Mouse (Mus musculus): ENCODE measurements around the gene Ubl7. TPM values are rescaled to one million over a fixed set of nuclear protein-coding genes. Genes with fewer than 3 reads are reported as not detected.
A peak's percentile ranks its signal among the peaks of the same experiment; 100 is the strongest.

Gene Ubl7
- 101 and 107 TPM in 2 replicates for polyA plus RNA-seq (2014; fragmentation: Nextera tagmentation; extraction: Ambion mirVana)

DNA sequence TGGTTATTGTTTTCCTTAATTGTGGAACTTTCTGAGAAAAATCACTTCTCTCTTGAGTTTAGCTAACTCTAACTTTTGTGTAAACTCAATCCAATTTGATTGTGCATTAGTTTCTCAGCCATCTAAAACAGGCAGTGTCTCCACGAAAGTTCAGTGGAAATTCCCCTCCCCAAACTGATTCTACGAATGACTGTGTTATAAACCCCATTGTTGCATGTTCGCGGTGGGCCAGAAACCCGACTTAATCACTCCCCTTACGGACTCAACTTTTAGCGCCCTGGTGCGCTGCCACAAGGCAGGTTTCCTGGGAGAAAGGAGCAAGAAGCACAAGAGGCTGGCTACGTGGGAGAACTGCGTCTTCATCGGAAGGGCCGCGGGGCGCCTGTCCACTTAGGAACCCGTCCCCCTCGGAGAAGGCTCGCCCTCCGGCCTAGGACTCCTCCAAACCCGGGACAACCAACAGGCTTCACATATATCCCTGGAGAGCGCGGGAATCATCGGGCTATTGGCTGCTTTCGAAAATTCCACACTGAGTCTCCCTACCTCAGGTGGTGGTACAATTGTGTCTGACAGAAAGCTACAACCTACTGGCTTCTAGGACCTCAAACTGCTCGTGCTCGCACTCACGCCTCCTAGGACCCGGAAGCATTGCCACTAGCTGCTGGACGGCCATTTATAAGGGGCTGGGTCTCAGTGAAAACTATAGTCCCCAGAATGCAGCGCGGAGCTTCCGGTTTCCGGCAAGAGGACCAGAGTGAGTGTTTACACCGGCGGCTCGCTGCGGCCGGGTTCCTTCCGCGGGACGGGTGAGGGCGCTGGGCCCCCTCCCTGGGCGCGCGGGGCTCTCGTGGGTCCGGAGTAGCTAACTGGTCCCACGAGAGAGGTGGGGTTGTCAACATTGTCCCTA is at the start of gene Ubl7:
Ubl7 (plus strand) TSS at position 726 of the 907 bp plus-strand sequence.
- H3K4me2 ChIP-seq = peak within 1 kb of the TSS; percentile 70
- H3K9me3 ChIP-seq (ENCODE audit: low read depth, low read length) = no peaks in the 10 kb centered on the region
- H3K9ac ChIP-seq = peak within 1 kb of the TSS; percentile 69
- peak; percentile 96 for ATAC-seq (ENCODE audit: insufficient read depth)
- no peaks in the 10 kb centered on the region for H3K27me3 ChIP-seq (ENCODE audit: insufficient read depth, low read length)
- 1% methylated on average over 47 of the region's 47 CpGs for WGBS
- peaks cover 4% of the 10 kb centered on the region; the same call in 1 of the 2 replicates for H3K4me1 ChIP-seq (ENCODE audit: insufficient read depth)
- peak within 1 kb of the TSS; percentile 62 for H3K4me3 ChIP-seq (ENCODE audit: low read depth, low read length)
- DNase-seq = peak; percentile 96
- TF ChIP-seq CTCF (IDR thresholded peaks at IDR 0.05; ENCODE audit: low read depth) = no peak
- H3K27ac ChIP-seq (ENCODE audit: low read depth) = peak within 1 kb of the TSS; percentile 82
- H3K36me3 ChIP-seq (ENCODE audit: insufficient read depth) = peaks cover 5% of the 10 kb centered on the region

- no peak overlapping the region for H3K4me2 ChIP-seq
Observed at GRCm38 (mm10) chr9:57861951-57862471, 48.8 kb upstream of the Ubl7 start.

GRCm38 (mm10) chr9:57864336-57864735 is 46.4 kb upstream of the Ubl7 start:
- no peak overlapping the region for H3K9ac ChIP-seq
- DNase-seq = peak; percentile 54
- ATAC-seq (ENCODE audit: insufficient read depth) = no peak
- no peak for TF ChIP-seq CTCF (IDR thresholded peaks at IDR 0.05; ENCODE audit: low read depth)
- no peaks in the 10 kb centered on the region for H3K9me3 ChIP-seq (ENCODE audit: low read depth, low read length)
- no peak overlapping the region for H3K4me2 ChIP-seq
- no peaks in the 10 kb centered on the region for H3K4me1 ChIP-seq (ENCODE audit: insufficient read depth)
- no peaks in the 10 kb centered on the region for H3K27me3 ChIP-seq (ENCODE audit: insufficient read depth, low read length)
- H3K27ac ChIP-seq (ENCODE audit: low read depth) = no peak overlapping the region
- H3K36me3 ChIP-seq (ENCODE audit: insufficient read depth) = no peaks in the 10 kb centered on the region
- no peak overlapping the region for H3K4me3 ChIP-seq (ENCODE audit: low read depth, low read length)

More at GRCm38 (mm10) chr9:57861951-57862471, 48.8 kb upstream of the Ubl7 start:
- no peaks in the 10 kb centered on the region for H3K4me1 ChIP-seq (ENCODE audit: insufficient read depth)
- no peaks in the 10 kb centered on the region for H3K9me3 ChIP-seq (ENCODE audit: low read depth, low read length)
- no peak overlapping the region for H3K4me3 ChIP-seq (ENCODE audit: low read depth, low read length)
- H3K36me3 ChIP-seq (ENCODE audit: insufficient read depth) = no peaks in the 10 kb centered on the region
- H3K9ac ChIP-seq = no peak overlapping the region
- 42% methylated on average over 9 of the region's 9 CpGs for WGBS
- no peak overlapping the region for H3K27ac ChIP-seq (ENCODE audit: low read depth)
- peak; percentile 67 for TF ChIP-seq CTCF (IDR thresholded peaks at IDR 0.05; ENCODE audit: low read depth)
- no peaks in the 10 kb centered on the region for H3K27me3 ChIP-seq (ENCODE audit: insufficient read depth, low read length)
- DNase-seq (peak; percentile 74), ATAC-seq (ENCODE audit: insufficient read depth) (no peak)

DNA sequence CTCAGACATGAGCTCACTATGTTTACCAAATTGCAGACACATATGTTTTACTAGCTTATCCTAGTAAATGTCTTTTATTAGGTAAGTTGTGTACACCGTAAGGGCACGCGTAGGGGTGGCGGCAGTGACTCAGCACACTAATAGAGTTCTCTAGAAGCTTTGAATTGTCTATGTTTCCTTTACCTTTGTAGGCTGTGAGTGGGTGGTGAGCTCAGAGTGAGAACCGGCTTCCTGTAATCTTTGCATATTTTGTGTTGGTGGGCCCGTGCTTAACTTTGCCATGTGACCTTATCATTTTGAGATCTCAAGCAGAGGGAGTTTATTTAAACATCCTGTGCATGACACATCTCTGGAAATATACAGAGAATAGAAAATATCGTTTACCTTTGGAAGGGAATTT is 44.2 kb upstream of the Ubl7 start:
- Histone ChIP-seq H3K9ac (no peak overlapping the region), H3K36me3 (ENCODE audit: insufficient read depth) (no peaks in the 10 kb centered on the region), H3K27ac (ENCODE audit: low read depth) (no peak overlapping the region), H3K9me3 (ENCODE audit: low read depth, low read length) (no peaks in the 10 kb centered on the region), H3K4me2 (no peak overlapping the region), H3K4me1 (ENCODE audit: insufficient read depth) (no peaks in the 10 kb centered on the region), H3K4me3 (ENCODE audit: low read depth, low read length) (no peak overlapping the region), H3K27me3 (ENCODE audit: insufficient read depth, low read length) (no peaks in the 10 kb centered on the region)
- ATAC-seq (ENCODE audit: insufficient read depth) = no peak
- 59% methylated on average over 7 of the region's 7 CpGs for WGBS
- peak; percentile 13 for DNase-seq
- no peak for TF ChIP-seq CTCF (IDR thresholded peaks at IDR 0.05; ENCODE audit: low read depth)

GRCm38 (mm10) chr9:57867236-57867635 is 43.5 kb upstream of the Ubl7 start:
- H3K9ac ChIP-seq = no peak overlapping the region
- no peak overlapping the region for H3K4me2 ChIP-seq
- no peaks in the 10 kb centered on the region for H3K27me3 ChIP-seq (ENCODE audit: insufficient read depth, low read length)
- DNase-seq (no peak), ATAC-seq (ENCODE audit: insufficient read depth) (no peak)
- H3K9me3 ChIP-seq (ENCODE audit: low read depth, low read length) = no peaks in the 10 kb centered on the region
- H3K27ac ChIP-seq (ENCODE audit: low read depth) = no peak overlapping the region
- H3K36me3 ChIP-seq (ENCODE audit: insufficient read depth) = no peaks in the 10 kb centered on the region
- no peak for TF ChIP-seq CTCF (IDR thresholded peaks at IDR 0.05; ENCODE audit: low read depth)
- no peak overlapping the region for H3K4me3 ChIP-seq (ENCODE audit: low read depth, low read length)
- 84% methylated on average over 4 of the region's 4 CpGs for WGBS
- H3K4me1 ChIP-seq (ENCODE audit: insufficient read depth) = no peaks in the 10 kb centered on the region

- Histone ChIP-seq H3K4me3 (ENCODE audit: low read depth, low read length) (no peak overlapping the region), H3K27me3 (ENCODE audit: insufficient read depth, low read length) (no peaks in the 10 kb centered on the region), H3K4me2 (no peak overlapping the region), H3K36me3 (ENCODE audit: insufficient read depth) (no peaks in the 10 kb centered on the region), H3K27ac (ENCODE audit: low read depth) (no peak overlapping the region), H3K9ac (no peak overlapping the region), H3K4me1 (ENCODE audit: insufficient read depth) (no peaks in the 10 kb centered on the region), H3K9me3 (ENCODE audit: low read depth, low read length) (no peaks in the 10 kb centered on the region)
- WGBS = 74% methylated on average over 5 of the region's 5 CpGs
- DNase-seq = no peak
- TF ChIP-seq CTCF (IDR thresholded peaks at IDR 0.05; ENCODE audit: low read depth) = no peak
- ATAC-seq (ENCODE audit: insufficient read depth) = no peak
Observed at GRCm38 (mm10) chr9:57867880-57868279, 42.9 kb upstream of the Ubl7 start.

DNA sequence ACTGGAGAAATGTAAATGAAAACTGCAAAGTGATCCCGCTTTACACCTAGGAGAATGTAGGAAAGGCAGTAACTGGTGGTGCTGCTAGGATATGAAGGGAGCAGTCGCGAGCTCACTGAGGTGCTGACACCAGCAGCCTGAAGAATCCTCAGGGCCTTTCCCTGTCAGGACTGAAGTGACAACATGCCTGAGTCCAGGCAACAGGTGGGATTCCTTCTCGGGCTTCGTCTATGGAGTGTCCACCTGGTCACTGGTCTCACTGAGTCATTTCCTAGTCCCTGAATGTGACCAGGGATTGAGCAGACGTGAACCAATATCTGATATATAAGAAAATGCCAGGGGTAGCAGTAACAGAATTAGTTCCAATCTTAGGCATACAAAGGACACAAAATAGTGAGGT is 42.0 kb upstream of the Ubl7 start:
- Histone ChIP-seq H3K9me3 (ENCODE audit: low read depth, low read length) (no peaks in the 10 kb centered on the region), H3K4me1 (ENCODE audit: insufficient read depth) (no peaks in the 10 kb centered on the region), H3K9ac (no peak overlapping the region), H3K36me3 (ENCODE audit: insufficient read depth) (no peaks in the 10 kb centered on the region), H3K27ac (ENCODE audit: low read depth) (no peak overlapping the region), H3K27me3 (ENCODE audit: insufficient read depth, low read length) (no peaks in the 10 kb centered on the region), H3K4me3 (ENCODE audit: low read depth, low read length) (no peak overlapping the region), H3K4me2 (no peak overlapping the region)
- DNase-seq (no peak), ATAC-seq (ENCODE audit: insufficient read depth) (no peak)
- TF ChIP-seq CTCF (IDR thresholded peaks at IDR 0.05; ENCODE audit: low read depth) = no peak
- 69% methylated on average over 6 of the region's 6 CpGs for whole genome bisulfite sequencing

All from lung, embryonic 14.5 days (tissue).